In genomic region chr10:102308892-102309479, GRCm38 (mm10) we compare ENCODE assay signal across 22 mouse cellular contexts.
DNase-seq lines count a peak whose midpoint lies in the region; ATAC-seq and TF ChIP-seq lines count a peak whose summit lies in the region.
"Had no signal": no experiment of that assay in that cellular context is flagged by ENCODE, and none has a peak within 500 bp of the region (broad histone marks: within the 10 kb centered on the region; RNA-seq: fewer than 3 reads in every experiment).

No protein-coding gene starts in this region.

- no peak for TF ChIP-seq CTCF in hindbrain, postnatal 0 days (IDR thresholded peaks at IDR 0.05; ENCODE audit: low read depth)
- no peak for TF ChIP-seq CTCF in midbrain, postnatal 0 days (IDR thresholded peaks at IDR 0.05)

- 67% methylated on average over 5 of the region's 5 CpGs for WGBS in hindbrain, embryonic 12.5 days
- WGBS in hindbrain, postnatal 0 days: 40% methylated on average over 5 of the region's 5 CpGs
- 80% methylated on average over 5 of the region's 5 CpGs for WGBS in midbrain, embryonic 11.5 days
- 63% methylated on average over 5 of the region's 5 CpGs for WGBS in midbrain, embryonic 15.5 days
- 52% methylated on average over 5 of the region's 5 CpGs for WGBS in midbrain, embryonic 14.5 days
- WGBS in midbrain, postnatal 0 days: 61% methylated on average over 5 of the region's 5 CpGs

- ATAC-seq in hindbrain, embryonic 12.5 days (ENCODE audit: low FRiP score): peak; percentile 40; the same call in 1 of the 2 replicates
- ATAC-seq in hindbrain, postnatal 0 days: no peak
- ATAC-seq in midbrain, embryonic 11.5 days (ENCODE audit: low FRiP score): no peak
- ATAC-seq in midbrain, embryonic 15.5 days (replicated peaks): no peak
- peak; percentile 50; the same call in 1 of the 2 replicates for ATAC-seq in midbrain, embryonic 14.5 days (ENCODE audit: low FRiP score, low TSS enrichment)
- ATAC-seq in midbrain, postnatal 0 days (ENCODE audit: low FRiP score): no peak
- ATAC-seq: forebrain, embryonic 14.5 days had no signal

- no peak overlapping the region for H3K9ac ChIP-seq in hindbrain, embryonic 12.5 days
- H3K9ac ChIP-seq in hindbrain, postnatal 0 days (replicated peaks; ENCODE audit: low read length): no peak overlapping the region
- no peak overlapping the region for H3K9ac ChIP-seq in midbrain, embryonic 11.5 days (ENCODE audit: low read length)
- no peak overlapping the region for H3K9ac ChIP-seq in midbrain, embryonic 15.5 days
- no peak overlapping the region for H3K9ac ChIP-seq in midbrain, embryonic 14.5 days (replicated peaks; ENCODE audit: low read length)
- no peak overlapping the region for H3K9ac ChIP-seq in midbrain, postnatal 0 days (replicated peaks; ENCODE audit: low read length, poor library complexity, severe bottlenecking)
- H3K9ac ChIP-seq: embryonic facial prominence, embryonic 13.5 days; embryonic facial prominence, embryonic 15.5 days; forebrain, embryonic 12.5 days had no signal

- no peak overlapping the region for H3K27ac ChIP-seq in hindbrain, embryonic 12.5 days
- no peak overlapping the region for H3K27ac ChIP-seq in hindbrain, postnatal 0 days
- H3K27ac ChIP-seq in midbrain, embryonic 11.5 days (ENCODE audit: low read depth, low read length): no peak overlapping the region
- H3K27ac ChIP-seq in midbrain, embryonic 15.5 days: no peak overlapping the region
- H3K27ac ChIP-seq in midbrain, embryonic 14.5 days (replicated peaks; ENCODE audit: low read depth, low read length): no peak overlapping the region
- no peak overlapping the region for H3K27ac ChIP-seq in midbrain, postnatal 0 days (ENCODE audit: low read depth, low read length)
- H3K27ac ChIP-seq: embryonic facial prominence, embryonic 13.5 days; embryonic facial prominence, embryonic 15.5 days; forebrain, embryonic 10.5 days; forebrain, embryonic 12.5 days had no signal

- no peak overlapping the region for H3K4me2 ChIP-seq in hindbrain, embryonic 12.5 days (replicated peaks)
- H3K4me2 ChIP-seq in hindbrain, postnatal 0 days (ENCODE audit: low read depth, low read length): no peak overlapping the region
- no peak overlapping the region for H3K4me2 ChIP-seq in midbrain, embryonic 11.5 days
- H3K4me2 ChIP-seq in midbrain, embryonic 15.5 days: no peak overlapping the region
- H3K4me2 ChIP-seq in midbrain, embryonic 14.5 days (ENCODE audit: low read length): no peak overlapping the region
- no peak overlapping the region for H3K4me2 ChIP-seq in midbrain, postnatal 0 days (ENCODE audit: low read depth, low read length, poor library complexity, severe bottlenecking)
- H3K4me2 ChIP-seq: embryonic facial prominence, embryonic 13.5 days; embryonic facial prominence, embryonic 15.5 days; forebrain, embryonic 12.5 days had no signal

- H3K4me3 ChIP-seq in hindbrain, embryonic 12.5 days: no peak overlapping the region
- H3K4me3 ChIP-seq in hindbrain, postnatal 0 days (ENCODE audit: low read length): no peak overlapping the region
- no peak overlapping the region for H3K4me3 ChIP-seq in midbrain, embryonic 11.5 days (ENCODE audit: low read depth, low read length)
- no peak overlapping the region for H3K4me3 ChIP-seq in midbrain, embryonic 15.5 days
- H3K4me3 ChIP-seq in midbrain, embryonic 14.5 days (replicated peaks; ENCODE audit: low read depth, low read length): no peak overlapping the region
- H3K4me3 ChIP-seq in midbrain, postnatal 0 days (ENCODE audit: low read depth, low read length): no peak overlapping the region
- H3K4me3 ChIP-seq: embryonic facial prominence, embryonic 13.5 days; embryonic facial prominence, embryonic 15.5 days; erythroblast, embryonic 14.5 days; forebrain, embryonic 10.5 days; forebrain, embryonic 12.5 days had no signal

- no peaks in the 10 kb centered on the region for H3K9me3 ChIP-seq in hindbrain, embryonic 12.5 days (replicated peaks)
- no peaks in the 10 kb centered on the region for H3K9me3 ChIP-seq in hindbrain, postnatal 0 days (ENCODE audit: low read length)
- no peaks in the 10 kb centered on the region for H3K9me3 ChIP-seq in midbrain, embryonic 11.5 days (ENCODE audit: control insufficient read depth, low read length)
- no peaks in the 10 kb centered on the region for H3K9me3 ChIP-seq in midbrain, embryonic 15.5 days
- no peaks in the 10 kb centered on the region for H3K9me3 ChIP-seq in midbrain, embryonic 14.5 days (ENCODE audit: control insufficient read depth, low read length)
- no peaks in the 10 kb centered on the region for H3K9me3 ChIP-seq in midbrain, postnatal 0 days (ENCODE audit: low read length)
- H3K9me3 ChIP-seq: embryonic facial prominence, embryonic 13.5 days; embryonic facial prominence, embryonic 15.5 days; forebrain, embryonic 10.5 days; forebrain, embryonic 12.5 days had no signal

- DNase-seq in hindbrain, postnatal 0 days (ENCODE audit: low spot score): no peak
- peak; percentile 56 for DNase-seq in midbrain, embryonic 11.5 days (ENCODE audit: low spot score, missing footprints)
- peak; percentile 11 for DNase-seq in midbrain, embryonic 14.5 days
- DNase-seq in midbrain, postnatal 0 days (ENCODE audit: low spot score): no peak
- DNase-seq: adrenal gland, adult 2 months; adrenal gland, postnatal 10 days; adrenal gland, postnatal 25 days; cerebellum, adult 11 months; cerebellum, adult 18-20 months; cerebellum, adult 8-10 months; cerebellum, adult 9-11 months; cerebellum, postnatal 14 days; cerebellum, postnatal 36 days; embryo, embryonic 11 days had no signal

- no peaks in the 10 kb centered on the region for H3K27me3 ChIP-seq in hindbrain, embryonic 12.5 days
- H3K27me3 ChIP-seq in hindbrain, postnatal 0 days (ENCODE audit: insufficient read depth, low read length): no peaks in the 10 kb centered on the region
- H3K27me3 ChIP-seq in midbrain, embryonic 11.5 days (ENCODE audit: control insufficient read depth, insufficient read depth, low read length): no peaks in the 10 kb centered on the region
- H3K27me3 ChIP-seq in midbrain, embryonic 15.5 days (replicated peaks): no peaks in the 10 kb centered on the region
- no peaks in the 10 kb centered on the region for H3K27me3 ChIP-seq in midbrain, embryonic 14.5 days (ENCODE audit: control insufficient read depth, insufficient read depth, low read length)
- H3K27me3 ChIP-seq in midbrain, postnatal 0 days (ENCODE audit: insufficient read depth, low read length): no peaks in the 10 kb centered on the region
- H3K27me3 ChIP-seq: embryonic facial prominence, embryonic 13.5 days; embryonic facial prominence, embryonic 15.5 days; forebrain, embryonic 12.5 days had no signal

- H3K4me1 ChIP-seq in hindbrain, embryonic 12.5 days: no peaks in the 10 kb centered on the region
- H3K4me1 ChIP-seq in hindbrain, postnatal 0 days (ENCODE audit: insufficient read depth, low read length): no peaks in the 10 kb centered on the region
- H3K4me1 ChIP-seq in midbrain, embryonic 11.5 days (ENCODE audit: control insufficient read depth, insufficient read depth, low read length): no peaks in the 10 kb centered on the region
- no peaks in the 10 kb centered on the region for H3K4me1 ChIP-seq in midbrain, embryonic 15.5 days
- H3K4me1 ChIP-seq in midbrain, embryonic 14.5 days (ENCODE audit: control insufficient read depth, insufficient read depth, low read length): no peaks in the 10 kb centered on the region
- H3K4me1 ChIP-seq in midbrain, postnatal 0 days (ENCODE audit: insufficient read depth, low read length): no peaks in the 10 kb centered on the region
- H3K4me1 ChIP-seq: embryonic facial prominence, embryonic 13.5 days; embryonic facial prominence, embryonic 15.5 days; forebrain, embryonic 10.5 days; forebrain, embryonic 12.5 days had no signal

- no peaks in the 10 kb centered on the region for H3K36me3 ChIP-seq in hindbrain, embryonic 12.5 days
- no peaks in the 10 kb centered on the region for H3K36me3 ChIP-seq in hindbrain, postnatal 0 days (ENCODE audit: insufficient read depth, low read length)
- no peaks in the 10 kb centered on the region for H3K36me3 ChIP-seq in midbrain, embryonic 11.5 days (ENCODE audit: control insufficient read depth, insufficient read depth, low read length)
- H3K36me3 ChIP-seq in midbrain, embryonic 15.5 days (replicated peaks): no peaks in the 10 kb centered on the region
- H3K36me3 ChIP-seq in midbrain, embryonic 14.5 days (ENCODE audit: control insufficient read depth, insufficient read depth, low read length): no peaks in the 10 kb centered on the region
- H3K36me3 ChIP-seq in midbrain, postnatal 0 days (ENCODE audit: insufficient read depth, low read length): no peaks in the 10 kb centered on the region
- H3K36me3 ChIP-seq: embryonic facial prominence, embryonic 13.5 days; embryonic facial prominence, embryonic 15.5 days; forebrain, embryonic 10.5 days; forebrain, embryonic 12.5 days had no signal

Comparison
In these comparisons a context has a peak if more than half of its experiments do, and no peak if none do; other contexts are left out.
1. ATAC-seq: peak in hindbrain, embryonic 12.5 days (single experiment) and midbrain, embryonic 14.5 days (single experiment); none in hindbrain, postnatal 0 days (single experiment), midbrain, embryonic 11.5 days (single experiment), midbrain, embryonic 15.5 days (single experiment) and midbrain, postnatal 0 days (single experiment).
2. DNase-seq: peak in midbrain, embryonic 11.5 days (single experiment) and midbrain, embryonic 14.5 days (single experiment); none in hindbrain, postnatal 0 days (single experiment) and midbrain, postnatal 0 days (single experiment).